Mouse (Mus musculus) testis, postnatal 14 days (tissue): ENCODE data around the gene 4931406P16Rik.
"Not testable (repeated sequence)": the region's sequence is repeated elsewhere in the genome, so short reads cannot be mapped to it uniquely, and the experiment has no call there.

Experiments
- DNase-seq: peaks from one replicate; pipeline ENCODE4 v3.0.0; 2021; ENCODE audit warnings: low spot score

Gene 4931406P16Rik

GRCm38 (mm10) chr7:34313443-34313875 is at the start of gene 4931406P16Rik:
TSS of gene 4931406P16Rik (minus strand) at chr7:34313551.
- peak; percentile 91 for DNase-seq

GRCm38 (mm10) chr7:34355629-34356028 is 42.3 kb upstream of the 4931406P16Rik start:
- no peak for DNase-seq

- no peak for DNase-seq
Observed at GRCm38 (mm10) chr7:34351997-34352396, 38.6 kb upstream of the 4931406P16Rik start.

GRCm38 (mm10) chr7:34350166-34350565 is 36.8 kb upstream of the 4931406P16Rik start:
- no peak for DNase-seq

GRCm38 (mm10) chr7:34348011-34348410 is 34.7 kb upstream of the 4931406P16Rik start:
- no peak for DNase-seq

GRCm38 (mm10) chr7:34347041-34347440 is 33.7 kb upstream of the 4931406P16Rik start:
- DNase-seq: no peak

GRCm38 (mm10) chr7:34346505-34346904 is 33.2 kb upstream of the 4931406P16Rik start:
- no peak for DNase-seq

GRCm38 (mm10) chr7:34342040-34342793 is 28.9 kb upstream of the 4931406P16Rik start:
- no peak for DNase-seq

- DNase-seq: no peak
Observed at GRCm38 (mm10) chr7:34340841-34341240, 27.5 kb upstream of the 4931406P16Rik start.

GRCm38 (mm10) chr7:34339164-34339489 is 25.8 kb upstream of the 4931406P16Rik start:
- DNase-seq: no peak

- no peak for DNase-seq
Observed at GRCm38 (mm10) chr7:34338445-34339163, 25.3 kb upstream of the 4931406P16Rik start.

- no peak for DNase-seq
Observed at GRCm38 (mm10) chr7:34337268-34337667, 23.9 kb upstream of the 4931406P16Rik start.

- not testable (repeated sequence) for DNase-seq
Observed at GRCm38 (mm10) chr7:34336545-34336944, 23.2 kb upstream of the 4931406P16Rik start.

- no peak for DNase-seq
Observed at GRCm38 (mm10) chr7:34327493-34327892, 14.1 kb upstream of the 4931406P16Rik start.

- DNase-seq: no peak
Observed at GRCm38 (mm10) chr7:34324857-34325256, 11.5 kb upstream of the 4931406P16Rik start.

- peak; percentile 31 for DNase-seq
Observed at GRCm38 (mm10) chr7:34324005-34324404, 10.7 kb upstream of the 4931406P16Rik start.

- DNase-seq: peak; percentile 70
Observed at GRCm38 (mm10) chr7:34323351-34323750, 10.0 kb upstream of the 4931406P16Rik start.

- DNase-seq: no peak
Observed at GRCm38 (mm10) chr7:34321958-34322357, 8.6 kb upstream of the 4931406P16Rik start.

- DNase-seq: no peak
Observed at GRCm38 (mm10) chr7:34321119-34321518, 7.8 kb upstream of the 4931406P16Rik start.

- peak; percentile 84 for DNase-seq
Observed at GRCm38 (mm10) chr7:34319957-34320356, 6.6 kb upstream of the 4931406P16Rik start.

GRCm38 (mm10) chr7:34319123-34319522 is 5.8 kb upstream of the 4931406P16Rik start:
- no peak for DNase-seq

GRCm38 (mm10) chr7:34317901-34318476 is 4.6 kb upstream of the 4931406P16Rik start:
- DNase-seq: peak; percentile 48
